Mouse (Mus musculus): ENCODE results near the gene Frzb.

The Frzb gene

GRCm38 (mm10) chr2:80448231-80448630 is 806 bp upstream of the Frzb start:
- no peaks in the 10 kb centered on the region for H3K9me3 ChIP-seq (ENCODE audit: low read length)
- H3K4me1 ChIP-seq (replicated peaks; ENCODE audit: low read depth, low read length) = peaks cover 24% of the 10 kb centered on the region
- H3K36me3 ChIP-seq (ENCODE audit: insufficient read depth, low read length) = no peaks in the 10 kb centered on the region
- H3K4me3 ChIP-seq (replicated peaks; ENCODE audit: low read length) = peak overlapping the region; percentile 78
- H3K27me3 ChIP-seq (ENCODE audit: insufficient read depth, low read length) = peaks cover 52% of the 10 kb centered on the region
- no peak for TF ChIP-seq NANOG (IDR thresholded peaks at IDR 0.05; ENCODE audit: borderline replicate concordance, low read length)
- no peak for TF ChIP-seq POU5F1 (IDR thresholded peaks at IDR 0.05; ENCODE audit: borderline replicate concordance, low read length)
- no peak for TF ChIP-seq CTCF (conservative IDR thresholded peaks at IDR 0.05; ENCODE audit: low read length)

GRCm38 (mm10) chr2:80446308-80447151 is 895 bp downstream of the Frzb start:
- Histone ChIP-seq H3K4me3 (replicated peaks; ENCODE audit: low read length) (peak overlapping the region; percentile 78), H3K9me3 (ENCODE audit: low read length) (no peaks in the 10 kb centered on the region), H3K27me3 (ENCODE audit: insufficient read depth, low read length) (peaks cover 52% of the 10 kb centered on the region), H3K4me1 (replicated peaks; ENCODE audit: low read depth, low read length) (peaks cover 24% of the 10 kb centered on the region), H3K36me3 (ENCODE audit: insufficient read depth, low read length) (no peaks in the 10 kb centered on the region)
- TF ChIP-seq POU5F1 (IDR thresholded peaks at IDR 0.05; ENCODE audit: borderline replicate concordance, low read length) (no peak), CTCF (conservative IDR thresholded peaks at IDR 0.05; ENCODE audit: low read length) (no peak), NANOG (IDR thresholded peaks at IDR 0.05; ENCODE audit: borderline replicate concordance, low read length) (no peak)

- Histone ChIP-seq H3K27me3 (ENCODE audit: insufficient read depth, low read length) (peaks cover 52% of the 10 kb centered on the region), H3K36me3 (ENCODE audit: insufficient read depth, low read length) (no peaks in the 10 kb centered on the region), H3K4me1 (replicated peaks; ENCODE audit: low read depth, low read length) (peaks cover 24% of the 10 kb centered on the region), H3K4me3 (replicated peaks; ENCODE audit: low read length) (peak overlapping the region; percentile 78), H3K9me3 (ENCODE audit: low read length) (no peaks in the 10 kb centered on the region)
- TF ChIP-seq NANOG (IDR thresholded peaks at IDR 0.05; ENCODE audit: borderline replicate concordance, low read length) (no peak), CTCF (conservative IDR thresholded peaks at IDR 0.05; ENCODE audit: low read length) (no peak), POU5F1 (IDR thresholded peaks at IDR 0.05; ENCODE audit: borderline replicate concordance, low read length) (no peak)
Measured at GRCm38 (mm10) chr2:80445926-80446307, 1.5 kb downstream of the Frzb start.

GRCm38 (mm10) chr2:80445491-80445890 is 1.9 kb downstream of the Frzb start:
- TF ChIP-seq POU5F1 (IDR thresholded peaks at IDR 0.05; ENCODE audit: borderline replicate concordance, low read length) = no peak
- TF ChIP-seq CTCF (conservative IDR thresholded peaks at IDR 0.05; ENCODE audit: low read length) = no peak
- TF ChIP-seq NANOG (IDR thresholded peaks at IDR 0.05; ENCODE audit: borderline replicate concordance, low read length) = no peak
- Histone ChIP-seq H3K4me1 (replicated peaks; ENCODE audit: low read depth, low read length) (peaks cover 24% of the 10 kb centered on the region), H3K9me3 (ENCODE audit: low read length) (no peaks in the 10 kb centered on the region), H3K4me3 (replicated peaks; ENCODE audit: low read length) (no peak overlapping the region), H3K27me3 (ENCODE audit: insufficient read depth, low read length) (peaks cover 52% of the 10 kb centered on the region), H3K36me3 (ENCODE audit: insufficient read depth, low read length) (no peaks in the 10 kb centered on the region)

GRCm38 (mm10) chr2:80444418-80445365 is 2.7 kb downstream of the Frzb start:
- Histone ChIP-seq H3K27me3 (ENCODE audit: insufficient read depth, low read length) (peaks cover 50% of the 10 kb centered on the region), H3K4me3 (replicated peaks; ENCODE audit: low read length) (no peak overlapping the region)
- no peak for TF ChIP-seq POU5F1 (IDR thresholded peaks at IDR 0.05; ENCODE audit: borderline replicate concordance, low read length)
- TF ChIP-seq CTCF (conservative IDR thresholded peaks at IDR 0.05; ENCODE audit: low read length) = no peak
- no peak for TF ChIP-seq NANOG (IDR thresholded peaks at IDR 0.05; ENCODE audit: borderline replicate concordance, low read length)

GRCm38 (mm10) chr2:80443962-80444361 is 3.5 kb downstream of the Frzb start:
- Histone ChIP-seq H3K27me3 (ENCODE audit: insufficient read depth, low read length) (peaks cover 45% of the 10 kb centered on the region), H3K4me3 (replicated peaks; ENCODE audit: low read length) (no peak overlapping the region), H3K4me1 (replicated peaks; ENCODE audit: low read depth, low read length) (peaks cover 24% of the 10 kb centered on the region), H3K36me3 (ENCODE audit: insufficient read depth, low read length) (no peaks in the 10 kb centered on the region), H3K9me3 (ENCODE audit: low read length) (no peaks in the 10 kb centered on the region)
- TF ChIP-seq CTCF (conservative IDR thresholded peaks at IDR 0.05; ENCODE audit: low read length) (peak; percentile 92), POU5F1 (IDR thresholded peaks at IDR 0.05; ENCODE audit: borderline replicate concordance, low read length) (no peak), NANOG (IDR thresholded peaks at IDR 0.05; ENCODE audit: borderline replicate concordance, low read length) (no peak)

More at GRCm38 (mm10) chr2:80444418-80445365, 2.7 kb downstream of the Frzb start:
- H3K9me3 ChIP-seq (ENCODE audit: low read length) = no peaks in the 10 kb centered on the region
- no peaks in the 10 kb centered on the region for H3K36me3 ChIP-seq (ENCODE audit: insufficient read depth, low read length)
- peaks cover 24% of the 10 kb centered on the region for H3K4me1 ChIP-seq (replicated peaks; ENCODE audit: low read depth, low read length)

- TF ChIP-seq POU5F1 (IDR thresholded peaks at IDR 0.05; ENCODE audit: borderline replicate concordance, low read length) (no peak), NANOG (IDR thresholded peaks at IDR 0.05; ENCODE audit: borderline replicate concordance, low read length) (no peak), CTCF (conservative IDR thresholded peaks at IDR 0.05; ENCODE audit: low read length) (no peak)
- peaks cover 22% of the 10 kb centered on the region for H3K27me3 ChIP-seq (ENCODE audit: insufficient read depth, low read length)
- peaks cover 3% of the 10 kb centered on the region for H3K4me1 ChIP-seq (replicated peaks; ENCODE audit: low read depth, low read length)
- no peaks in the 10 kb centered on the region for H3K36me3 ChIP-seq (ENCODE audit: insufficient read depth, low read length)
- H3K4me3 ChIP-seq (replicated peaks; ENCODE audit: low read length) = no peak overlapping the region
- no peaks in the 10 kb centered on the region for H3K9me3 ChIP-seq (ENCODE audit: low read length)
Measured at GRCm38 (mm10) chr2:80441386-80441785, 6.0 kb downstream of the Frzb start.

- Histone ChIP-seq H3K4me1 (replicated peaks; ENCODE audit: low read depth, low read length) (no peaks in the 10 kb centered on the region), H3K27me3 (ENCODE audit: insufficient read depth, low read length) (no peaks in the 10 kb centered on the region), H3K9me3 (ENCODE audit: low read length) (no peaks in the 10 kb centered on the region), H3K36me3 (ENCODE audit: insufficient read depth, low read length) (no peaks in the 10 kb centered on the region), H3K4me3 (replicated peaks; ENCODE audit: low read length) (no peak overlapping the region)
- TF ChIP-seq POU5F1 (IDR thresholded peaks at IDR 0.05; ENCODE audit: borderline replicate concordance, low read length) (no peak), CTCF (conservative IDR thresholded peaks at IDR 0.05; ENCODE audit: low read length) (no peak), NANOG (IDR thresholded peaks at IDR 0.05; ENCODE audit: borderline replicate concordance, low read length) (no peak)
Measured at GRCm38 (mm10) chr2:80438854-80439253, 8.6 kb downstream of the Frzb start.

All from E14TG2a.4 (cell line).